Mouse (Mus musculus) heart, embryonic 15.5 days (tissue): ENCODE measurements around the gene Itih5. TPM values are rescaled to one million over a fixed set of nuclear protein-coding genes. Genes with fewer than 3 reads are reported as not detected.
A peak's percentile ranks its signal among the peaks of the same experiment; 100 is the strongest.

ENCODE experiments used
- ATAC-seq: fragments of 200-750 bp; cut with Nextera tagmentation; replicated peaks from 2 replicates; pipeline ENCODE4 v1.8.0; 2017; ENCODE audit warnings: low read depth, moderate TSS enrichment; ENCODE audit not compliant: insufficient number of reproducible peaks, insufficient read depth, low FRiP score
- H3K27ac ChIP-seq: fragments of 300-500 bp; sonication (generic); 2 replicates; pipeline ENCODE4 v1.5.1; 2015; ENCODE audit warnings: mild to moderate bottlenecking, inconsistent platforms
- H3K27me3 ChIP-seq: fragments of 300-500 bp; sonication (generic); 2 replicates; pipeline ENCODE4 v1.6.1; 2015; ENCODE audit warnings: inconsistent platforms
- H3K36me3 ChIP-seq: fragments of 300-500 bp; sonication (generic); 2 replicates; pipeline ENCODE4 v1.6.1; 2015; ENCODE audit warnings: mild to moderate bottlenecking, inconsistent platforms
- H3K4me1 ChIP-seq: fragments of 300-500 bp; sonication (generic); replicated peaks from 2 replicates; pipeline ENCODE4 v1.6.1; 2015; ENCODE audit warnings: inconsistent platforms
- H3K4me2 ChIP-seq: fragments of 300-500 bp; sonication (generic); 2 replicates; pipeline ENCODE4 v1.6.1; 2015; ENCODE audit warnings: inconsistent platforms, mild to moderate bottlenecking, moderate library complexity
- H3K4me3 ChIP-seq: fragments of 300-500 bp; sonication (generic); 2 replicates; pipeline ENCODE4 v1.5.1; 2015; ENCODE audit warnings: mild to moderate bottlenecking, inconsistent platforms
- H3K9ac ChIP-seq: fragments of 300-500 bp; sonication (generic); 2 replicates; pipeline ENCODE4 v1.6.1; 2015; ENCODE audit warnings: mild to moderate bottlenecking, inconsistent platforms
- H3K9me3 ChIP-seq: fragments of 300-500 bp; sonication (generic); replicated peaks from 2 replicates; pipeline ENCODE4 v1.6.1; 2016; ENCODE audit warnings: inconsistent platforms
- WGBS: fragments of 180-500 bp; shearing (Covaris S2); methylation state at CpG from one replicate; pipeline ENCODE4 v1.1.7; 2015; ENCODE audit warnings: mixed read lengths; 5-methylcytosine and 5-hydroxymethylcytosine counted together
- polyA plus RNA-seq: library from polyadenylated mRNA; unstranded; fragments of >200 nt; fragmentation: Nextera tagmentation; extraction: Ambion mirVana; gene quantifications from 2 replicates; pipeline ENCODE4 v1.2.1, GENCODE M21; 2015

Gene Itih5
- polyA plus RNA-seq, 1 experiment from 2014 or later: 9.6 TPM

DNA sequence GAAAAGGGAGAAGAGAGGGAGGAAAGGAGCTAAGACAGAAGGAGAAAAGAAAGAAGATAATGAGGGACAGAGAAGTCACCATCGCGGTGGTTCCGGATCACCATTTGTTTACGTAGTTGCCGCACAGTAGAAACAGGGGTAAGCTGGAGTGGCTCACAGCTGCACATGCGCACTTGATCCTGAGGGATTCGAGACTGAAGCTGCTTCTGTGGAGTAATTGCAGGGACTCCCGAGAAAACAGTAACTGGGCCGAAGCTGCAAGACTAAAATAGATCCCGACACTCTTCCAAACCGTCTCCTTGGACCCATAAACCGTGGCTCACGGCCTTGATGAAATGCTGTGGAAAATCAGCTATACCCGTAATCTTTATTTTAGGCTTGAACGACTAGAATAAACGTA, 16.6 kb downstream of the Itih5 start:
- ATAC-seq: no peak
- Histone ChIP-seq H3K4me3 (no peak overlapping the region), H3K4me2 (no peak overlapping the region), H3K27ac (no peak overlapping the region), H3K9ac (no peak overlapping the region), H3K36me3 (no peaks in the 10 kb centered on the region), H3K4me1 (no peaks in the 10 kb centered on the region), H3K27me3 (no peaks in the 10 kb centered on the region), H3K9me3 (no peaks in the 10 kb centered on the region)
- WGBS: 88% methylated on average over 16 of the region's 16 CpGs

GRCm38 (mm10) chr2:10193553-10193952, 40.2 kb downstream of the Itih5 start:
- H3K9ac ChIP-seq: no peak overlapping the region
- H3K36me3 ChIP-seq: no peaks in the 10 kb centered on the region
- 60% methylated on average over 3 of the region's 3 CpGs for WGBS
- H3K27me3 ChIP-seq: no peaks in the 10 kb centered on the region
- ATAC-seq: no peak
- no peak overlapping the region for H3K4me2 ChIP-seq
- no peaks in the 10 kb centered on the region for H3K9me3 ChIP-seq
- no peak overlapping the region for H3K27ac ChIP-seq
- H3K4me1 ChIP-seq: no peaks in the 10 kb centered on the region
- H3K4me3 ChIP-seq: no peak overlapping the region

DNA sequence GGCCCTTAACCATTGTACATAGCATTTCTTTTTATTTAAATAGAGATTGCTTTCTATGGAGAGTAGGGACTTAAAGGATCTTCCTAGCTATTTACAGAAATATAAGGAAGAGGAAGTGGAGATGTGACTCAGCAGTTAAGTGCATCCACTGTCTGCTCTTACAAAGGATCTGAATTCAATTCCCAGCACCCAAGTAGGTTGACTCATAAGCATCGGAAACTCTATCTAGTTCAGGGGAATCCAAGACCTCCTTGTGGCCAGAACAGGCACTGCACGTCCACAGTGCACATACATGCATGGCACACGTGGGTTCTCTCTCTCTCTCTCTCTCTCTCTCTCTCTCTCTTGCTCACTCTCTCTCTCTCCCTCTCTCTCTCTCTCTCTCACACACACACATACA, 41.8 kb downstream of the Itih5 start:
- WGBS: 76% methylated on average over 3 of the region's 3 CpGs
- H3K9me3 ChIP-seq: no peaks in the 10 kb centered on the region

DNA sequence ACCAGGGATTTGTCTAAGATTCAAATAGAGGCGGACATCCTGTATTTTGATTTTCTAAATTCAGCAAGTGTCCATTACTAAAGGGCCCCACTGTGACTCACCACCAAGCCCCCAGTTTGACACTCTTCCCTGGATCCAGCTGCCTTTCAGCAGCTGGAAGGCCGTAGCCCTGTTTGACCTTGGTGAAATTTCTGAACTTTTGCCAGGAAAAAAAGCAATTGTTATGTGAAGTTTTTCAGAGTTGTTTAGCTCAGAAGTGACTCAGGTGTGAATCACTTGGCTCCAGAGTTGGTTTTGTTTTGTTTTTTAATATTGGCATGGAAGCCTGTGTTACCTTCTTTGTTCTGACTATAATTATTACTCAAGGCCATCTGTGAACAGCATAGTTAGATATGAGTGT, 46.0 kb downstream of the Itih5 start:
- Histone ChIP-seq H3K27me3 (no peaks in the 10 kb centered on the region), H3K4me3 (no peak overlapping the region), H3K36me3 (no peaks in the 10 kb centered on the region), H3K9ac (no peak overlapping the region), H3K4me2 (no peak overlapping the region), H3K4me1 (no peaks in the 10 kb centered on the region), H3K9me3 (no peaks in the 10 kb centered on the region), H3K27ac (no peak overlapping the region)
- 77% methylated on average over 2 of the region's 2 CpGs for WGBS
- no peak for ATAC-seq

More for the DNA sequence above, 41.8 kb downstream of the Itih5 start:
- H3K4me1 ChIP-seq: no peaks in the 10 kb centered on the region
- no peaks in the 10 kb centered on the region for H3K36me3 ChIP-seq
- no peak overlapping the region for H3K4me2 ChIP-seq
- no peaks in the 10 kb centered on the region for H3K27me3 ChIP-seq
- H3K4me3 ChIP-seq: no peak overlapping the region
- no peak overlapping the region for H3K27ac ChIP-seq
- no peak for ATAC-seq
- H3K9ac ChIP-seq: no peak overlapping the region

GRCm38 (mm10) chr2:10200736-10201285, 47.4 kb downstream of the Itih5 start:
- H3K4me3 ChIP-seq: no peak overlapping the region
- no peak overlapping the region for H3K4me2 ChIP-seq
- no peaks in the 10 kb centered on the region for H3K27me3 ChIP-seq
- H3K27ac ChIP-seq: no peak overlapping the region
- no peaks in the 10 kb centered on the region for H3K9me3 ChIP-seq
- H3K4me1 ChIP-seq: no peaks in the 10 kb centered on the region
- ATAC-seq: no peak
- H3K9ac ChIP-seq: no peak overlapping the region
- H3K36me3 ChIP-seq: no peaks in the 10 kb centered on the region
- WGBS: 50% methylated on average over 3 of the region's 3 CpGs

DNA sequence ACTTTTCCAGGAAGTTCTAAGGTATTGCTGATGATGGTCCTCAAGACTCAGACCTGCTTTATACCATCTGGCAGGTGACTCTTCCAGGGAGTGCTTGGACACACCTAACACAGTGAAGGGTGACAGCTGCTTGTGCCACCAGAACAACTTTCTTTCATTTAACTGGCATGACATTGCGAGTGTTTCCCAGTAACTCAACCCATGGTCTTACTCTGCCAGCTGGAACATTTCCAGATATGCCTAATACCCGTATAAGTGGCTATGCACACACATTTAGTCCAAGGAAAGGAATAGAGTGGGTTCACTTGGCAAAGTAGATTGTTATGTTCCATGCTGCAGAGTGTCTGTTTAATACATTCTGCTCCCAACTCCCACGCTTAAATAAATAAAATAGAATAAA, 50.9 kb downstream of the Itih5 start:
- H3K36me3 ChIP-seq: no peaks in the 10 kb centered on the region
- ATAC-seq: no peak
- H3K27me3 ChIP-seq: no peaks in the 10 kb centered on the region
- no peak overlapping the region for H3K4me2 ChIP-seq
- no peak overlapping the region for H3K27ac ChIP-seq
- no peak overlapping the region for H3K9ac ChIP-seq
- H3K9me3 ChIP-seq: no peaks in the 10 kb centered on the region
- WGBS: 63% methylated on average over 3 of the region's 3 CpGs
- no peaks in the 10 kb centered on the region for H3K4me1 ChIP-seq
- no peak overlapping the region for H3K4me3 ChIP-seq

DNA sequence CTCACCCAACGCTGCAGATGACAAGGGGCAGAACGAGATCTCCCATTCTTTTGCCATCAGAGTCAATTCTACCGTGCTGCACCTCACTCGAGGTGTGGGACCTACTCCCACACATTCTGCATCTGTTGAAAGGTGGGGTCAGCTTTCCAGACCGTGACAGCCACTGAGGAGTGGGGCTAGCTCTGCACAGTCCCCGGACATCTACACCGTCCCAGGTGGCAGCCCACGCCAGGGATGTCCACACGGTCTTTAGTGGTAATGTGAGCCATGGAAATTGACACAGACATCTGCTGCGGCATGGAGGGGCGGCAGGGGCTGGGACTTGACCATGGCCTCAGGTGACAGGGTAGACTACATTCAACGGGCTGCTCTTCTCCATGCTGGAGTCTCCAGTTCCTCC, 60.1 kb downstream of the Itih5 start:
- Histone ChIP-seq H3K4me3 (no peak overlapping the region), H3K27ac (no peak overlapping the region), H3K4me2 (no peak overlapping the region), H3K27me3 (no peaks in the 10 kb centered on the region), H3K9ac (no peak overlapping the region), H3K36me3 (no peaks in the 10 kb centered on the region), H3K9me3 (no peaks in the 10 kb centered on the region), H3K4me1 (no peaks in the 10 kb centered on the region; the same call in 1 of the 2 replicates)
- WGBS: 77% methylated on average over 12 of the region's 12 CpGs
- no peak for ATAC-seq

DNA sequence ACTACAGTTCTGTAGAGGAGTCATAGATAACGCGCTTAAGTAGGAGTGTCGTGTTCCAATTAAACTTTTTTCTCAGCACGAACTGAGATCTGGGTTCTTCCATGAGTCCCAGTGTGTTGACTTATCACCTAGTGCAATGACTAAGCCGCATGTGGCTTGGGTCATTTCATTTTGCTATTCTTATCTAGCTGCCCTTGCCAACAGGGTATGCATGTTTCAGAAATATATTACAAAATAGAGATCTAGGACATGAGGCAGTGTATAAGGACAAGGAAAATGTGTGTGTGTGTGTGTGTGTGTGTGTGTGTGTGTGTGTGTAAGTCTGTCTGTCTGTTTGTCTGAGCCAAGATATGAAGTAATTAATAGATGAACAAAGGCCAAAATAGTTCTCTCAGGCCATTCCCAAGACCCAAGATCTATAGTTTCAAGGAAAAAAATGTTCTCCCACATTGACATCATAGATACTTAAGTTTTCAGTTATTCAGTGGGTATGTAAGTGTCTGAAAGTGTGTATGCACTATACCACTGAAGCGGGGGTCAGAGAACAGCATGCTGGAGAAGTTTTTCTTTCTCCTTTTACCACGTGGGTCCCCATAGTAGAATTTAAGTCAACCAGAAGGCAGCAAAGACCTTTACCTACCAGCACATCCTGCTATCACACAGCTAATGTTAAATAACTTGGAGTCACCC, 62.6 kb downstream of the Itih5 start:
- WGBS: 65% methylated on average over 7 of the region's 7 CpGs
- no peaks in the 10 kb centered on the region for H3K9me3 ChIP-seq
- no peak overlapping the region for H3K9ac ChIP-seq
- H3K27ac ChIP-seq: peak overlapping the region; percentile 23
- H3K36me3 ChIP-seq: no peaks in the 10 kb centered on the region
- H3K4me3 ChIP-seq: no peak overlapping the region
- H3K4me1 ChIP-seq: no peaks in the 10 kb centered on the region; the same call in 1 of the 2 replicates
- H3K27me3 ChIP-seq: no peaks in the 10 kb centered on the region
- no peak for ATAC-seq
- no peak overlapping the region for H3K4me2 ChIP-seq

DNA sequence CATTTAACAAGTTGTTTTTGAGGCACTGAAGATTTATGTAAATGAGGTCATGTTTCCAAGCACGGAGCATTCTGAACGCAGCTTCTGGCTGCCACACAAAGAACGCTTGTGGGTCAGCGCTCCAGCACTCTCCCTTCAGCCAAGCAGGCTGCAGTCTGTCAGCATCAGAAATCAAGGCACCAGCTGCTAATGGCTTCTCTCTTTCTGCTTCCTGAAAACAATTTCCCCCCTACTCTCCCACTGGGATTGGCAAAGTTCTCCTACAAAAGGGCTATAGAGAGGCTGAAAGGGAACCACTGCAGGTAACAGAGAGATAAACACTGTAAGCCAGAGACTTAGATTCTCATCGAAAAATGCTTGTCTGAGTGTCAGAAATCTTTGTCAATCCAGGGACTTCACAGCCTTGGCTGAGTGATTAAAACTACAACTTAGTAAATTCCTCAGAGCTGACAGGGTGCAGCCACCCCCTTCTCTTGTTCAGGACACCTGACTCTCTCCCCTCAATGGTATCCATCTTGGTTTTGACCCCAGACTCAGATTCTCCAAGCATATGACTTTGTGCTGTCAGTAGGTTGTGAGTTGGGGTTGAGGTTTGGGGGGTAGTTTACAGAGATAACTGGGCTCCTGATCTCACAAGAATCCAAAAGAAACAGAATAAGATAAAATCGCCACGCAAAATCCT, 63.3 kb downstream of the Itih5 start:
- H3K27ac ChIP-seq: peak overlapping the region; percentile 28
- H3K36me3 ChIP-seq: no peaks in the 10 kb centered on the region
- no peak; the same call in 1 of the 2 replicates for ATAC-seq
- 33% methylated on average over 7 of the region's 7 CpGs for WGBS
- no peak overlapping the region for H3K4me2 ChIP-seq
- H3K4me3 ChIP-seq: no peak overlapping the region
- no peak overlapping the region for H3K9ac ChIP-seq
- no peaks in the 10 kb centered on the region for H3K27me3 ChIP-seq
- no peaks in the 10 kb centered on the region for H3K9me3 ChIP-seq
- H3K4me1 ChIP-seq: no peaks in the 10 kb centered on the region; the same call in 1 of the 2 replicates

GRCm38 (mm10) chr2:10221862-10222261, 68.5 kb downstream of the Itih5 start:
- no peak for ATAC-seq
- no peaks in the 10 kb centered on the region for H3K36me3 ChIP-seq
- H3K27ac ChIP-seq: no peak overlapping the region
- 74% methylated on average over 4 of the region's 4 CpGs for WGBS
- H3K9me3 ChIP-seq: no peaks in the 10 kb centered on the region
- no peak overlapping the region for H3K4me3 ChIP-seq
- H3K4me1 ChIP-seq: no peaks in the 10 kb centered on the region
- no peak overlapping the region for H3K9ac ChIP-seq
- H3K4me2 ChIP-seq: no peak overlapping the region
- no peaks in the 10 kb centered on the region for H3K27me3 ChIP-seq

GRCm38 (mm10) chr2:10226907-10227306, 73.5 kb downstream of the Itih5 start:
- H3K9ac ChIP-seq: no peak overlapping the region
- no peak overlapping the region for H3K4me2 ChIP-seq
- no peaks in the 10 kb centered on the region for H3K27me3 ChIP-seq
- no peak overlapping the region for H3K27ac ChIP-seq
- H3K4me1 ChIP-seq: no peaks in the 10 kb centered on the region
- no peaks in the 10 kb centered on the region for H3K36me3 ChIP-seq
- H3K4me3 ChIP-seq: no peak overlapping the region
- H3K9me3 ChIP-seq: no peaks in the 10 kb centered on the region
- no peak for ATAC-seq
- WGBS: 77% methylated on average over 1 of the region's 1 CpGs

- no peaks in the 10 kb centered on the region for H3K4me1 ChIP-seq
- no peak overlapping the region for H3K27ac ChIP-seq
- H3K27me3 ChIP-seq: no peaks in the 10 kb centered on the region
- H3K36me3 ChIP-seq: no peaks in the 10 kb centered on the region
- no peak for ATAC-seq
- no peak overlapping the region for H3K4me2 ChIP-seq
- H3K9me3 ChIP-seq: no peaks in the 10 kb centered on the region
- no peak overlapping the region for H3K4me3 ChIP-seq
- 48% methylated on average over 6 of the region's 6 CpGs for WGBS
- H3K9ac ChIP-seq: no peak overlapping the region
Observed at GRCm38 (mm10) chr2:10231971-10232370, 78.6 kb downstream of the Itih5 start.
